Mouse (Mus musculus): ENCODE measurements around the gene Cc2d2b.

Cc2d2b gene

GRCm38 (mm10) chr19:40754311-40754710 is 5.8 kb downstream of the Cc2d2b start:
- peak; percentile 39 for DNase-seq (ENCODE audit: low read depth, low spot score)

GRCm38 (mm10) chr19:40760071-40760470 is 11.5 kb downstream of the Cc2d2b start:
- no peak for DNase-seq (ENCODE audit: low read depth, low spot score)

- DNase-seq (ENCODE audit: low read depth, low spot score) = no peak
Measured at GRCm38 (mm10) chr19:40762023-40762759, 13.6 kb downstream of the Cc2d2b start.

- DNase-seq (ENCODE audit: low read depth, low spot score) = no peak
Measured at GRCm38 (mm10) chr19:40767189-40767588, 18.6 kb downstream of the Cc2d2b start.

GRCm38 (mm10) chr19:40769341-40769770 is 20.8 kb downstream of the Cc2d2b start:
- no peak for DNase-seq (ENCODE audit: low read depth, low spot score)

- DNase-seq (ENCODE audit: low read depth, low spot score) = no peak
Measured at GRCm38 (mm10) chr19:40788004-40788714, 39.6 kb downstream of the Cc2d2b start.

GRCm38 (mm10) chr19:40788715-40789084 is 40.1 kb downstream of the Cc2d2b start:
- no peak for DNase-seq (ENCODE audit: low read depth, low spot score)

- peak; percentile 10 for DNase-seq (ENCODE audit: low read depth, low spot score)
Measured at GRCm38 (mm10) chr19:40805176-40805737, 56.7 kb downstream of the Cc2d2b start.

- DNase-seq (ENCODE audit: low read depth, low spot score) = peak; percentile 9
Measured at GRCm38 (mm10) chr19:40809858-40810257, 61.3 kb downstream of the Cc2d2b start.

- no peak for DNase-seq (ENCODE audit: low read depth, low spot score)
Measured at GRCm38 (mm10) chr19:40811840-40812239, 63.3 kb downstream of the Cc2d2b start.

- DNase-seq (ENCODE audit: low read depth, low spot score) = no peak
Measured at GRCm38 (mm10) chr19:40812778-40813177, 64.2 kb downstream of the Cc2d2b start.

- DNase-seq (ENCODE audit: low read depth, low spot score) = no peak
Measured at GRCm38 (mm10) chr19:40813385-40813784, 64.8 kb downstream of the Cc2d2b start.

- no peak for DNase-seq (ENCODE audit: low read depth, low spot score)
Measured at GRCm38 (mm10) chr19:40815645-40816183, 67.2 kb downstream of the Cc2d2b start.

GRCm38 (mm10) chr19:40817901-40818532 is 69.5 kb downstream of the Cc2d2b start:
- DNase-seq (ENCODE audit: low read depth, low spot score) = no peak

- no peak for DNase-seq (ENCODE audit: low read depth, low spot score)
Measured at GRCm38 (mm10) chr19:40818764-40819163, 70.2 kb downstream of the Cc2d2b start.

GRCm38 (mm10) chr19:40821306-40821825 is 72.8 kb downstream of the Cc2d2b start:
- DNase-seq (ENCODE audit: low read depth, low spot score) = no peak

- no peak for DNase-seq (ENCODE audit: low read depth, low spot score)
Measured at GRCm38 (mm10) chr19:40825636-40826035, 77.1 kb downstream of the Cc2d2b start.

GRCm38 (mm10) chr19:40826735-40827134 is 78.2 kb downstream of the Cc2d2b start:
- DNase-seq (ENCODE audit: low read depth, low spot score) = no peak

- no peak for DNase-seq (ENCODE audit: low read depth, low spot score)
Measured at GRCm38 (mm10) chr19:40830198-40830597, 81.6 kb downstream of the Cc2d2b start.

GRCm38 (mm10) chr19:40830703-40831415 is 82.3 kb downstream of the Cc2d2b start, which contains the start of gene Ccnj:
TSS of gene Ccnj (plus strand) at chr19:40831279.
- DNase-seq (ENCODE audit: low read depth, low spot score) = peak; percentile 91
